Mouse (Mus musculus) E14TG2a.4 (cell line): Measurements from ENCODE around the gene Trip10.

ENCODE experiments used
- CTCF ChIP-seq: conservative IDR thresholded peaks from 2 replicates; pipeline ENCODE4 v1.5.1; 2014; ENCODE audit warnings: low read length
- NANOG ChIP-seq: IDR thresholded peaks from 2 replicates; pipeline ENCODE4 v1.6.1; 2014; ENCODE audit warnings: borderline replicate concordance, low read length, mixed read lengths
- POU5F1 ChIP-seq: IDR thresholded peaks from 2 replicates; pipeline ENCODE4 v1.6.1; 2014; ENCODE audit warnings: low read length, borderline replicate concordance

- TF ChIP-seq CTCF, result no peak
- TF ChIP-seq NANOG, result no peak
- TF ChIP-seq POU5F1, result no peak
Observed at GRCm38 (mm10) chr17:57228014-57228413, 21.2 kb upstream of the Trip10 start, which contains the start of gene C3.
